Mouse (Mus musculus): Measurements from ENCODE around the gene Uqcc2. TPM values are rescaled to one million over a fixed set of nuclear protein-coding genes. Genes with fewer than 3 reads are reported as not detected.

The Uqcc2 gene
- total and polyA plus RNA-seq, 3 experiments: 126 to 240 (median 198) TPM

DNA sequence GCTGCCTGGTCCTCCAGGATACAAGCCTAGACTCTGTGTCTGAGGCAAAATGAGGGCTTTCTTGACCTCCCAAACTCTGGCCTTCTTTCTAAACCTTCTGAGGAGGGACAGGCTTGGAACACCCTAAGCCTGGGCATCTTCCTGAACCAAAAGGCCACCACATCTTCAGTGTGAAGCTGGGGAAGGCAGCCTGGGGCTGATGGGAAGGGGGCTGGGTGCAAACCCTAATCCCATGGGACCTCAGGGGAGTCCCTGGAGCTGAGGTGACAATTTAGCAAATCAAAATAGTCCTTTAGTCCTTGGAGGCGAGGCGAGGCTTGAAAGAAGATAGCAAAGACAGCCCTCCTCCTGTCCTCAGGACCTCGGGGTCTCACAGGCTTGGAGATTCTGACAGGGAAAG lies 42.6 kb upstream of the Uqcc2 start (continued):
- TF ChIP-seq ZNF384 (IDR thresholded peaks at IDR 0.05; ENCODE audit: low read depth, low read length) (no peak), CHD2 (IDR thresholded peaks at IDR 0.05; ENCODE audit: low read length) (peak; percentile 84), IRF4 (IDR thresholded peaks at IDR 0.05; ENCODE audit: low read depth, low read length) (no peak), CTCF (conservative IDR thresholded peaks at IDR 0.05 in 1 of 2, IDR thresholded peaks at IDR 0.05 in 1 of 2; ENCODE audit: low read depth in 2 of 2, low read length in 2 of 2) (no peak), POLR2A (IDR thresholded peaks at IDR 0.05; ENCODE audit: low read depth, low read length) (peak; percentile 70), POLR2AphosphoS2 (IDR thresholded peaks at IDR 0.05; ENCODE audit: low read depth, low read length) (no peak; the same call in 1 of the 2 replicates), SMC3 (IDR thresholded peaks at IDR 0.05; ENCODE audit: low read depth, low read length) (no peak), MYC (IDR thresholded peaks at IDR 0.05; ENCODE audit: low read depth, low read length) (no peak), ZC3H11A (IDR thresholded peaks at IDR 0.05; ENCODE audit: low read depth, low read length) (no peak)

DNA sequence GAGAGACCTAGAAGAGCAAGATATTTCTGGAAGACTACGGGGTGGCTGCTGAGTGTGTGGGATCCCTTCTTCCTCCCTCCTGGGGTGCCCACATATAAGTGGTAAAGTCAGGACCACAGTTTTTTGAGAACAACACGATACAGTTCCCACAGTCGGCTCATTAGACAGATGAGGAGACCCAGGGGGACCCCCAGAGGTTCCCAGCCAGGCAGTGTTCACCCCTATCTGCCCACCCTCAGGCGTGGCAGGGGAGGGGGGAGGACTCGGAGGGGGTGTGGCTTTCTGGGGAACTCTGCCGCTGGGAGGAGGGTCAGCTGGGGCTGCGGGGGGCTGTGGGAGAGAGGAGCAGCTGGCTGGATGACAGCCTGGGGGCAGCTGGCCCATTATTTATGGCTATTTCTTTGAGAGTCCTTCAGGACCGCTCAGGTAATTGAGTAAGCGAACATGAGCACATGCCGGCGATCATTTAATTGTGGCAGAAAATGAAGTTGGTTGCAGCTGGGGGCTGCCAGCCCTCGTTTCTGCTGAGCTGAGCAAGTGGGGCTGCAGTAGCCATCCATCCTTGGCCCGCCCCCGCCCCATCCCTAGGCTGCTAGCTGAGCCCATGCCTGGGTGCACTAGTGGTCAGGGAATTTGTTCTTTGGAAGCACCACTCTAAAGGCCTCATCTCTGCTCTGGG lies 41.6 kb upstream of the Uqcc2 start:
- Histone ChIP-seq H3K79me2 (replicated peaks; ENCODE audit: control insufficient read depth, extremely low read depth, insufficient read depth, poor library complexity, severe bottlenecking) (0 out of 2 replicates have a peak, but pooled peaks cover 3% of the 10 kb centered on the region), H3K27me3 (replicated peaks) (no peaks in the 10 kb centered on the region), H3K9ac (ENCODE audit: insufficient read depth, low read depth) (peak overlapping the region; percentile 74), H3K36me3 (replicated peaks in 1 of 2; ENCODE audit: control insufficient read depth in 1 of 2, insufficient read depth in 1 of 2, low read length in 1 of 2) (peaks cover 0 to 3% of the 10 kb centered on the region in 2 experiments), H3K4me1 (ENCODE audit: control insufficient read depth in 1 of 2, insufficient read depth in 2 of 2) (peaks cover 40 to 65% of the 10 kb centered on the region in 2 experiments), H3K27ac (ENCODE audit: insufficient read depth, low read depth) (peak overlapping the region; percentile 99), H3K9me3 (replicated peaks; ENCODE audit: low read length) (peaks cover 5% of the 10 kb centered on the region), H3K4me3 (replicated peaks in 1 of 3; ENCODE audit: low read depth in 2 of 3, low read length in 2 of 3, poor library complexity in 1 of 3) (peak overlapping the region in 2 of 3 experiments; percentile 42 to 56), H3K4me2 (ENCODE audit: insufficient read depth, low read depth, poor library complexity, severe bottlenecking) (peak overlapping the region; percentile 78)
- no peak for DNase-seq (ENCODE audit: extremely low read depth)
- dilution Hi-C loops (cut with MboI; ENCODE audit: extremely low pct_ligation_motif_present, extremely low pct_unique_long_range_greater_than_20kb, low sequenced_read_pairs): no loop called here
- in situ Hi-C loops (cut with MboI; ENCODE audit: low pct_ligation_motif_present, low pct_unique_long_range_greater_than_20kb, low sequenced_read_pairs): no loop called here
- TF ChIP-seq CHD1 (IDR thresholded peaks at IDR 0.05; ENCODE audit: low read depth, low read length) (0 out of 2 replicates have a peak, but pooled peaks have one; percentile 6), NRF1 (IDR thresholded peaks at IDR 0.05; ENCODE audit: low read depth, low read length) (no peak), CHD2 (IDR thresholded peaks at IDR 0.05; ENCODE audit: low read length) (0 out of 2 replicates have a peak, but pooled peaks have one; percentile 18), ELF1 (IDR thresholded peaks at IDR 0.05; ENCODE audit: low read depth, low read length) (0 out of 2 replicates have a peak, but pooled peaks have one; percentile 20), MXI1 (IDR thresholded peaks at IDR 0.05; ENCODE audit: low read depth, low read length) (peak; percentile 7; the same call in 1 of the 2 replicates), MEF2A (IDR thresholded peaks at IDR 0.05; ENCODE audit: borderline replicate concordance, low read depth, low read length) (no peak), UBTF (IDR thresholded peaks at IDR 0.05; ENCODE audit: low read depth, low read length) (0 out of 2 replicates have a peak, but pooled peaks have one; percentile 15), POLR2A (IDR thresholded peaks at IDR 0.05; ENCODE audit: low read depth, low read length) (no peak; the same call in none of the 2 replicates), USF2 (conservative IDR thresholded peaks at IDR 0.05; ENCODE audit: low read depth, low read length) (no peak), MAZ (IDR thresholded peaks at IDR 0.05; ENCODE audit: low read depth, low read length) (peak; percentile 77), NELFE (IDR thresholded peaks at IDR 0.05; ENCODE audit: low read depth, low read length) (0 out of 2 replicates have a peak, but pooled peaks have one; percentile 7), RCOR1 (conservative IDR thresholded peaks at IDR 0.05; ENCODE audit: low read depth, low read length) (no peak), IRF4 (IDR thresholded peaks at IDR 0.05; ENCODE audit: low read depth, low read length) (0 out of 2 replicates have a peak, but pooled peaks have one; percentile 29), PAX5 (IDR thresholded peaks at IDR 0.05; ENCODE audit: low read length) (no peak), CTCF (conservative IDR thresholded peaks at IDR 0.05 in 1 of 2, IDR thresholded peaks at IDR 0.05 in 1 of 2; ENCODE audit: low read depth in 2 of 2, low read length in 2 of 2) (no peak), GABPA (IDR thresholded peaks at IDR 0.05; ENCODE audit: insufficient replicate concordance, low read depth, low read length) (no peak), BHLHE40 (IDR thresholded peaks at IDR 0.05; ENCODE audit: low read depth, low read length) (peak; percentile 25; the same call in 1 of the 2 replicates), SIN3A (IDR thresholded peaks at IDR 0.05; ENCODE audit: low read length) (peak; percentile 68), RAD21 (IDR thresholded peaks at IDR 0.05; ENCODE audit: low read depth, low read length) (no peak), ETS1 (conservative IDR thresholded peaks at IDR 0.05; ENCODE audit: low read depth, low read length) (peak; percentile 73; the same call in 1 of the 2 replicates), JUND (conservative IDR thresholded peaks at IDR 0.05; ENCODE audit: low read depth, low read length) (no peak), KAT2A (IDR thresholded peaks at IDR 0.05; ENCODE audit: insufficient replicate concordance, low read length) (no peak), HCFC1 (IDR thresholded peaks at IDR 0.05; ENCODE audit: low read depth, low read length) (no peak), MAX (IDR thresholded peaks at IDR 0.05; ENCODE audit: low read length) (0 out of 2 replicates have a peak, but pooled peaks have one; percentile 26), E2F4 (IDR thresholded peaks at IDR 0.05; ENCODE audit: insufficient replicate concordance, low read depth, low read length) (no peak), JUN (IDR thresholded peaks at IDR 0.05; ENCODE audit: insufficient read depth, low read depth, low read length) (no peak), ZKSCAN1 (IDR thresholded peaks at IDR 0.05; ENCODE audit: borderline replicate concordance, low read depth, low read length) (no peak), ZC3H11A (IDR thresholded peaks at IDR 0.05; ENCODE audit: low read depth, low read length) (no peak), EP300 (IDR thresholded peaks at IDR 0.05; ENCODE audit: low read length) (0 out of 2 replicates have a peak, but pooled peaks have one; percentile 23), TBP (conservative IDR thresholded peaks at IDR 0.05; ENCODE audit: low read depth, low read length) (0 out of 2 replicates have a peak, but pooled peaks have one; percentile 20), USF1 (IDR thresholded peaks at IDR 0.05; ENCODE audit: low read depth, low read length) (no peak)

All from CH12.LX (cell line).